ENCODE assay signal across 14 mouse cellular contexts in the genomic region with DNA sequence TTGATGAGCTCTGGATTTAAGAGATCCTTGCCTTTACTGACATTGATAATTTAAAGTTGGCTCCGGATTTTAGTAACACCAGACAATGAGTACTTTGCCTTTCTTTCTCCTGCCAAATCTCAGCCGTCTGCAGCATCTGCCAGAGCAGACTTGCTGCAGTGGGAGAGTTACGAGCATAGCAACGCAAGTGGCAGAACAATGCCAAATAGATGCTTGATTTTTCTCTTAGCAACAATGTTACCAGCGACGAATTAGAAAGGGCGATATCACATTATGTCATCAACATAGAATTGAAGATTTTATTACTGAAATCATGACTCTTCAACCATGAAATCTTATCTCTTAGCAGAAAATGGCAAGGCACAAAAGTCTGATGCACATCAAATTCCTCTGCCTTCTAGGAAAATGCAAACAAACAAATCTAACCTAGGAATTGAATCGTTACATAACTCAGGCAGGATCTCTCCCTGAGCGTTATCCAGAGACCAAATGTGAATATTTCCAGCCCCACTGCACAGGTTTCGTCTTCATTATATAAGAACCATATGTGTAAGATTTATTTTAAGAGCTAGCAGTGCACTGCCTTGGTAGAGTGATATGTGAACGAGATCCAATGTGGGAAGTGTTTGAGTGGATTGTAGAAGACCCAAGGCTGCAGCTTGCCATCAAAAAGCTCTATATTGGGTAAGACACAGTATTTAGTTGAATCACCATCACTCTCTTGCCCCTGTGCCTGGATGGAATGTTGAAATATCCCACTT.
A peak's percentile ranks its signal among the peaks of the same experiment; 100 is the strongest.
DNase-seq lines count a peak whose midpoint lies in the region; ATAC-seq and TF ChIP-seq lines count a peak whose summit lies in the region.
"Had no signal": no experiment of that assay in that cellular context is flagged by ENCODE, and none has a peak within 500 bp of the region (broad histone marks: within the 10 kb centered on the region; RNA-seq: fewer than 3 reads in every experiment).

No protein-coding gene starts in this region.

- no peak for TF ChIP-seq EP300 in lung, postnatal 0 days (IDR thresholded peaks at IDR 0.05)

- no peaks in the 10 kb centered on the region for H3K36me3 ChIP-seq in embryonic facial prominence, embryonic 14.5 days (ENCODE audit: control insufficient read depth, insufficient read depth, low read length)
- no peaks in the 10 kb centered on the region for H3K36me3 ChIP-seq in embryonic facial prominence, embryonic 10.5 days (replicated peaks)
- H3K36me3 ChIP-seq in lung, postnatal 0 days (ENCODE audit: insufficient read depth, low read length): no peaks in the 10 kb centered on the region
- H3K36me3 ChIP-seq: embryonic facial prominence, embryonic 13.5 days; limb, embryonic 12.5 days; stomach, embryonic 15.5 days had no signal

- H3K4me1 ChIP-seq in embryonic facial prominence, embryonic 14.5 days (ENCODE audit: control insufficient read depth, insufficient read depth, low read length): no peaks in the 10 kb centered on the region
- H3K4me1 ChIP-seq in embryonic facial prominence, embryonic 10.5 days: no peaks in the 10 kb centered on the region
- H3K4me1 ChIP-seq in lung, postnatal 0 days (ENCODE audit: insufficient read depth, low read depth, low read length): no peaks in the 10 kb centered on the region
- H3K4me1 ChIP-seq: embryonic facial prominence, embryonic 13.5 days; limb, embryonic 12.5 days; stomach, embryonic 15.5 days had no signal

- H3K27me3 ChIP-seq in embryonic facial prominence, embryonic 14.5 days (replicated peaks; ENCODE audit: control insufficient read depth, insufficient read depth, low read length): no peaks in the 10 kb centered on the region
- no peaks in the 10 kb centered on the region for H3K27me3 ChIP-seq in embryonic facial prominence, embryonic 10.5 days (replicated peaks; ENCODE audit: low read depth, poor library complexity, severe bottlenecking)
- H3K27me3 ChIP-seq in lung, postnatal 0 days (replicated peaks; ENCODE audit: insufficient read depth, low read length): no peaks in the 10 kb centered on the region
- H3K27me3 ChIP-seq: embryonic facial prominence, embryonic 13.5 days; limb, embryonic 12.5 days; stomach, embryonic 15.5 days had no signal

- 56% methylated on average over 11 of the region's 11 CpGs for WGBS in embryonic facial prominence, embryonic 14.5 days
- 73% methylated on average over 11 of the region's 11 CpGs for WGBS in embryonic facial prominence, embryonic 10.5 days
- WGBS in lung, postnatal 0 days: 66% methylated on average over 11 of the region's 11 CpGs

- intact Hi-C loops in left cerebral cortex, postnatal 14 days (cut with DNase I): loop anchor here (5.0 kb wide), 1 partner anchor 79 kb away; no protein-coding TSS in a partner anchor

- ATAC-seq in embryonic facial prominence, embryonic 14.5 days (ENCODE audit: low read depth): no peak; the same call in 1 of the 2 replicates
- no peak for ATAC-seq in lung, postnatal 0 days

- no peak overlapping the region for H3K4me2 ChIP-seq in embryonic facial prominence, embryonic 14.5 days (ENCODE audit: low read depth, low read length)
- H3K4me2 ChIP-seq in lung, postnatal 0 days (replicated peaks; ENCODE audit: low read depth, low read length): no peak overlapping the region
- H3K4me2 ChIP-seq: embryonic facial prominence, embryonic 13.5 days; limb, embryonic 12.5 days; stomach, embryonic 15.5 days had no signal

- no peaks in the 10 kb centered on the region for H3K9me3 ChIP-seq in embryonic facial prominence, embryonic 14.5 days (ENCODE audit: control insufficient read depth, low read length)
- no peaks in the 10 kb centered on the region for H3K9me3 ChIP-seq in embryonic facial prominence, embryonic 10.5 days
- no peaks in the 10 kb centered on the region for H3K9me3 ChIP-seq in lung, postnatal 0 days (ENCODE audit: low read length)
- H3K9me3 ChIP-seq: embryonic facial prominence, embryonic 13.5 days; limb, embryonic 12.5 days; stomach, embryonic 15.5 days had no signal

- DNase-seq in embryonic facial prominence, embryonic 14.5 days (ENCODE audit: low spot score): peak; percentile 52
- DNase-seq in embryonic facial prominence, embryonic 10.5 days (ENCODE audit: low spot score): no peak
- DNase-seq in right cerebral cortex, adult 2 months (ENCODE audit: low spot score in 2 of 2): peak; percentile 53 to 61
- DNase-seq in right cerebral cortex, postnatal 4 days: no peak
- DNase-seq in left cerebral cortex, postnatal 14 days (ENCODE audit: low spot score in 2 of 2): peak; percentile 62 to 83
- DNase-seq in adrenal gland, adult (ENCODE audit: inconsistent age in 2 of 2, low spot score in 1 of 2): no peak
- no peak for DNase-seq in lung, postnatal 0 days (ENCODE audit: low spot score)
- no peak for DNase-seq in kidney, adult 18-20 months
- DNase-seq: adrenal gland, postnatal 36 days; heart, adult 11 months; lung, postnatal 14 days had no signal

- H3K27ac ChIP-seq in embryonic facial prominence, embryonic 14.5 days (replicated peaks; ENCODE audit: low read depth, low read length): 0 out of 2 replicates have a peak overlapping the region, but pooled peaks have one; percentile 21
- H3K27ac ChIP-seq in embryonic facial prominence, embryonic 10.5 days (replicated peaks): no peak overlapping the region
- H3K27ac ChIP-seq in lung, postnatal 0 days (ENCODE audit: low read length): no peak overlapping the region
- H3K27ac ChIP-seq: embryonic facial prominence, embryonic 13.5 days; limb, embryonic 12.5 days; stomach, embryonic 15.5 days had no signal

- H3K9ac ChIP-seq in embryonic facial prominence, embryonic 14.5 days (ENCODE audit: low read depth, low read length): no peak overlapping the region
- H3K9ac ChIP-seq in lung, postnatal 0 days (replicated peaks; ENCODE audit: low read depth): no peak overlapping the region
- H3K9ac ChIP-seq: embryonic facial prominence, embryonic 13.5 days; limb, embryonic 12.5 days; stomach, embryonic 15.5 days had no signal

- H3K4me3 ChIP-seq in embryonic facial prominence, embryonic 14.5 days (ENCODE audit: low read depth, low read length): no peak overlapping the region
- H3K4me3 ChIP-seq in embryonic facial prominence, embryonic 10.5 days: no peak overlapping the region
- H3K4me3 ChIP-seq in lung, postnatal 0 days (ENCODE audit: low read depth, low read length): no peak overlapping the region
- H3K4me3 ChIP-seq: embryonic facial prominence, embryonic 13.5 days; limb, embryonic 12.5 days; stomach, embryonic 15.5 days had no signal

- TF ChIP-seq CTCF in lung, postnatal 0 days (IDR thresholded peaks at IDR 0.05): no peak

Comparison
In these comparisons a context has a peak if more than half of its experiments do, and no peak if none do; other contexts are left out.
1. DNase-seq: peak in embryonic facial prominence, embryonic 14.5 days (single experiment), right cerebral cortex, adult 2 months (2 of 2) and left cerebral cortex, postnatal 14 days (2 of 2); none in embryonic facial prominence, embryonic 10.5 days (single experiment), right cerebral cortex, postnatal 4 days (single experiment), adrenal gland, adult (0 of 2), lung, postnatal 0 days (single experiment) and kidney, adult 18-20 months (single experiment).